30 mouse cellular contexts compared by ENCODE assay signal in the genomic region with DNA sequence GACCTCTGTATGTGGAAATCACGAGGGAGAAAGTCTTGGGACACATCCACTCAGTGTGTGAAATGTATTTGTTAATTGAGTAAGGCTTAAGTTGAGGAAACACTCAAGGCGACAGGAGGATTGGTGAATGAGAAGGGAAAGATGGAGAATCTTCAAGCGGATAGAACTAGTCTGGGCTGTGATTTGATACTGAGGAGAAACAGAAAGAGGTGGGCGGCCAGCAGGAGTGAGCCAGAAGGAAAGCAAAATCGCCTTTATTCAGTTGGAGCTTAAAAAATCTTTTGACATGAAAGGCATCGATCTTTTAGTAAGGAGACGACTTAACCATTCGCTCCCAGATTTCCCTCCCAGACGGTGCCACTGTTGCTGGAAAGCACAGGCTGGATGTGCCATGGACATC.
"Had no signal": no experiment of that assay in that cellular context is flagged by ENCODE, and none has a peak within 500 bp of the region (broad histone marks: within the 10 kb centered on the region; RNA-seq: fewer than 3 reads in every experiment).

No protein-coding gene starts in this region.

- DNase-seq: left cerebral cortex, postnatal 4 days; liver; liver, embryonic 13.5 days; liver, postnatal 0 days; lung, adult 18-20 months; lung, adult 2 months; lung, embryonic 14.5 days; lung, postnatal 10 days; lung, postnatal 36 days; lung, postnatal 4 days; midbrain, embryonic 14.5 days had no signal

- ATAC-seq: liver, embryonic 12.5 days; liver, postnatal 0 days; midbrain, embryonic 15.5 days; midbrain, embryonic 16.5 days had no signal

- H3K27me3 ChIP-seq: limb, embryonic 12.5 days; limb, embryonic 13.5 days; limb, embryonic 15.5 days; liver, embryonic 12.5 days; liver, embryonic 13.5 days; liver, embryonic 15.5 days; lung, embryonic 15.5 days; megakaryocyte, embryonic 14.5 days; midbrain, embryonic 12.5 days; midbrain, embryonic 15.5 days; neural tube, embryonic 12.5 days; neural tube, embryonic 13.5 days had no signal

- H3K9me3 ChIP-seq: limb, embryonic 10.5 days; limb, embryonic 12.5 days; limb, embryonic 13.5 days; limb, embryonic 15.5 days; liver, embryonic 12.5 days; liver, embryonic 13.5 days; liver, embryonic 15.5 days; lung, embryonic 15.5 days; megakaryocyte, embryonic 14.5 days; midbrain, embryonic 10.5 days; midbrain, embryonic 12.5 days; midbrain, embryonic 15.5 days; neural tube, embryonic 12.5 days; neural tube, embryonic 13.5 days had no signal

- H3K4me3 ChIP-seq: left cerebral cortex, adult 2 months; limb, embryonic 10.5 days; limb, embryonic 12.5 days; limb, embryonic 13.5 days; limb, embryonic 15.5 days; liver, embryonic 12.5 days; liver, embryonic 13.5 days; liver, embryonic 15.5 days; lung, embryonic 15.5 days; megakaryocyte, embryonic 14.5 days; midbrain, embryonic 10.5 days; midbrain, embryonic 12.5 days; midbrain, embryonic 15.5 days; myocyte; neural tube, embryonic 12.5 days; neural tube, embryonic 13.5 days had no signal

- H3K4me1 ChIP-seq: limb, embryonic 10.5 days; limb, embryonic 12.5 days; limb, embryonic 15.5 days; liver, embryonic 12.5 days; liver, embryonic 13.5 days; liver, embryonic 15.5 days; lung, embryonic 15.5 days; midbrain, embryonic 10.5 days; midbrain, embryonic 12.5 days; midbrain, embryonic 15.5 days; neural tube, embryonic 12.5 days; neural tube, embryonic 13.5 days had no signal

- H3K4me2 ChIP-seq: limb, embryonic 12.5 days; limb, embryonic 13.5 days; limb, embryonic 15.5 days; liver, embryonic 11.5 days; liver, embryonic 12.5 days; liver, embryonic 13.5 days; liver, embryonic 15.5 days; lung, embryonic 14.5 days; lung, embryonic 15.5 days; midbrain, embryonic 12.5 days; midbrain, embryonic 15.5 days; neural tube, embryonic 12.5 days; neural tube, embryonic 13.5 days had no signal

- H3K27ac ChIP-seq: left cerebral cortex, adult 2 months; limb, embryonic 10.5 days; limb, embryonic 12.5 days; limb, embryonic 13.5 days; limb, embryonic 15.5 days; liver, embryonic 12.5 days; liver, embryonic 13.5 days; liver, embryonic 14.5 days; liver, embryonic 15.5 days; lung, embryonic 15.5 days; macrophage; midbrain, embryonic 10.5 days; midbrain, embryonic 12.5 days; midbrain, embryonic 15.5 days; neural tube, embryonic 12.5 days; neural tube, embryonic 13.5 days had no signal

- H3K36me3 ChIP-seq: limb, embryonic 10.5 days; limb, embryonic 12.5 days; limb, embryonic 13.5 days; limb, embryonic 15.5 days; liver, embryonic 12.5 days; liver, embryonic 13.5 days; liver, embryonic 15.5 days; lung, embryonic 15.5 days; midbrain, embryonic 10.5 days; midbrain, embryonic 12.5 days; midbrain, embryonic 15.5 days; neural tube, embryonic 12.5 days; neural tube, embryonic 13.5 days had no signal

- H3K9ac ChIP-seq: limb, embryonic 12.5 days; limb, embryonic 13.5 days; limb, embryonic 15.5 days; liver, embryonic 12.5 days; liver, embryonic 13.5 days; liver, embryonic 14.5 days; liver, embryonic 15.5 days; liver, postnatal 0 days; lung, embryonic 14.5 days; lung, embryonic 15.5 days; midbrain, embryonic 12.5 days; midbrain, embryonic 15.5 days; neural tube, embryonic 12.5 days; neural tube, embryonic 13.5 days had no signal
